Mouse (Mus musculus): ENCODE measurements around the gene Ppm1l.

Gene Ppm1l

DNA sequence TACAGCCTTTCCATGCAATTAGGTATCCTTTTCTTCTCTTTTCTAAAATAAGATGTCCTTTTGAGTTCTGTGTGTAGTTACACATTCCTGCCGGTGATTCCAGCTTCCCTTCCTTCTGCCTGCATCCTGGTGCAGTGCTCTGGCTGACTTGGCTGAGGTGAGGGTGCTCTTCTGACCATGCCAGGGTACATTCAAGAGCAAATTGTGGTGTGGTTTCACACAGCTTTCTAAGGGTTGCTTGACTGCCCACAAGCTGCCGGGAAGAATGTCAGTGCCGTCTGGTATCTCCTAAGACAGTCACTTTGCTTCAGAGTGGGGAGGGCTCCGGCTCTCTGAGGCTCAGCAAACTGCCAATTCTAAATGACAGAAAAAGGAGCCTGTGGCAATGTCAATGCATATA is 167.9 kb downstream of the Ppm1l start:
- in situ Hi-C loops (cut with MboI; ENCODE audit: unreplicated experiment in 2 of 2) = loop anchor here (5.0 to 25.0 kb wide), 6 partner anchors 227 to 1422 kb away; partner anchors contain the start of gene Schip1 (in 1 of the 2)

DNA sequence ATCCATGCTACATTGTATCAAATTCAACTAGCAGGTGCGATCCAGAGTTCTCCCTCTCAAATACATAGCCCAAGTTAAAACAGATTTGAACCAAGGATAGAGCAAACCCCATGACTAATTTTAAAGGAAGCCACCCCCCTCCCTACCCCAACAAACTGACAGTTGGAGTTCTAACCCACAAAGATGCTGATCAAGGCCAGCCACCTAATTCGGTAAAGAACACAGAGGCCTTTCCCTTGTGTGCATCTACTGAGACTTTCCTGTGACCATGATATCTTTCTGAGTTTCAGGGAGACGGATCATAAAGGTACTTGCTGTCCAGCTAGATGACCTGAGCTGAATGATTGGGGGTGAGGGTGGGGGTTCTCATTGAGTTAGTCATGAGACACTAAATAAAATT is 168.7 kb downstream of the Ppm1l start:
- in situ Hi-C loops (cut with MboI; ENCODE audit: unreplicated experiment in 2 of 2) = loop anchor here (5.0 to 25.0 kb wide), 6 partner anchors 233 to 1423 kb away; partner anchors contain the start of gene Schip1 (in 1 of the 2)

DNA sequence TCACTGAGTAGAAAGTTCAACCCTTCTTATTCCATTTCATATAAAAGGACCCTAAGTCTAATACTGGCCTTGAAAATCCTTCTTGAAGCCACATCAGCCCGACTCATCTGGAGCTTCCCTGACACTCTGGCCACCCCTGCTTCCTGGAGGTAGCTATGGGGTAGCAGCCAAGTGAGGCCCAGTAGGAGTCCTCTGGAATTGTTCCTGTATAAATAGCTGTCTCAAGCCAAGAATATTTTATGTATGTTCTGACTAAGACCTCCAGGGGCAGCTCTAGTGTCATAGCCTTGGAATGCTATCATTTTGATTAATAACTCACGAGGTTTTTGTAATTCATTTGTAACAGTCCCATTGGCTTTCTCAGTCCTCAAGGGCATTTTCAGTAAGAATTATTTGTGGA is 169.1 kb downstream of the Ppm1l start:
- in situ Hi-C loops (cut with MboI; ENCODE audit: unreplicated experiment in 2 of 2) = loop anchor here (5.0 to 25.0 kb wide), 6 partner anchors 233 to 1423 kb away; partner anchors contain the start of gene Schip1 (in 1 of the 2)

GRCm38 (mm10) chr3:69487471-69487870 is 170.8 kb downstream of the Ppm1l start:
- in situ Hi-C loops (cut with MboI; ENCODE audit: unreplicated experiment in 2 of 2) = loop anchor here (5.0 to 25.0 kb wide), 6 partner anchors 235 to 1425 kb away; partner anchors contain the start of gene Schip1 (in 1 of the 2)

- in situ Hi-C loops (cut with MboI; ENCODE audit: unreplicated experiment in 2 of 2) = loop anchor here (5.0 to 25.0 kb wide), 6 partner anchors 237 to 1427 kb away; partner anchors contain the start of gene Schip1 (in 1 of the 2)
Observed at GRCm38 (mm10) chr3:69489669-69490068, 173.0 kb downstream of the Ppm1l start.

DNA sequence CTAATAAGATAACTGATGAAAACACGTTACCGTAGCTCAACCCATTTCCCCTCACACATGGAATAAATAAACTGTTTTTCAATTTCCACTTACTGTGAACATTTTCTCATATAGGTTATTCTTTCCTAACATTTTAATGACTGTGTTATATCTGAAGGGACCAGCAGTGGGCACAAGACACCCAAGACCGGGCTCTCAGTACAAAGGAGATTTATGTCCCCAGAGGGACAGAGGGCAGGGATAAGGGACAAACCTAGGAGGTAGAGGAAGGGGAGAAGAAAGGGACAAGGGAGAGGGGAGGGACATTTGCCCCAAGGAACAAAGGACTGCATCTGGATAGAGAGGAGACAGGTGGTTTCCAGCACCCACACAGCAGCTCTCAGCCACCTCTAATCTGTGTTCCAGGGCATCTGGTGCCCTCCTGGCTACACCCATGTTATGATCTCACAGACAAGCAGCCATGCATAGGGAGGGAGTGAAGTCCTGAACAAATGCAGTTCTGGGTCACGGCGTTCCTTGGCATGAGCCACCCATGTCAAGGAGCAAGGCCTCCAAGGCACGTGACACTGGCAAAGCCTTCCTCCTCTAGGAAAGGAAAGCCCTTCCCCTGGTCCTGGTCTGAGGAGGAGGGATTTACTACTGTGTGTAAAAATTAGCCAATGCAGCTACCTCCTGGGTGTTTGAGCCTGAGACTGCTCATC is 174.5 kb downstream of the Ppm1l start:
- in situ Hi-C loops (cut with MboI; ENCODE audit: unreplicated experiment in 2 of 2) = loop anchor here in 1 of 2 experiments (25.0 kb wide), 2 partner anchors 879 to 1429 kb away; partner anchors contain the start of gene Schip1

- in situ Hi-C loops (cut with MboI; ENCODE audit: unreplicated experiment in 2 of 2) = loop anchor here in 1 of 2 experiments (25.0 kb wide), 2 partner anchors 882 to 1432 kb away; partner anchors contain the start of gene Schip1
Observed at GRCm38 (mm10) chr3:69494233-69495010, 177.8 kb downstream of the Ppm1l start.

DNA sequence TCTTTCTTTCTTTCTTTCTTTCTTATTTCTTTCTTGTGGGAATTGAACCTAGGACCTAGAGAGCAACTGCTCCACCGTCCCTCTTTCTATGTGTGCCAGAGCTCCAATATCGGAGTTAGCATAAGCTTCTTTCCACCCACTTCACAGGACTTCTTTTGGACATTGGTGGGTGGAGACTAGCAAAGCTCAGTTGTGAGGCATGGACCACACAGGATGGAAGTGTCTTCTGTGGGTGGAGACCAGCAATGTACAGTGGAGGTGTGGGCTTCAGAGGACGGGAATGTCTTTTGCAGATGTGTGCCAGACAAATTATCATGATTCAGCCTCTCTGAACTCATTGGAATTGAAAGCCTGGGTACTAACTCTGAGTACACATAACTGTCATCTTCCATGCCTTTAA is 180.5 kb downstream of the Ppm1l start:
- in situ Hi-C loops (cut with MboI; ENCODE audit: unreplicated experiment in 2 of 2) = loop anchor here in 1 of 2 experiments (25.0 kb wide), 2 partner anchors 885 to 1435 kb away; partner anchors contain the start of gene Schip1

DNA sequence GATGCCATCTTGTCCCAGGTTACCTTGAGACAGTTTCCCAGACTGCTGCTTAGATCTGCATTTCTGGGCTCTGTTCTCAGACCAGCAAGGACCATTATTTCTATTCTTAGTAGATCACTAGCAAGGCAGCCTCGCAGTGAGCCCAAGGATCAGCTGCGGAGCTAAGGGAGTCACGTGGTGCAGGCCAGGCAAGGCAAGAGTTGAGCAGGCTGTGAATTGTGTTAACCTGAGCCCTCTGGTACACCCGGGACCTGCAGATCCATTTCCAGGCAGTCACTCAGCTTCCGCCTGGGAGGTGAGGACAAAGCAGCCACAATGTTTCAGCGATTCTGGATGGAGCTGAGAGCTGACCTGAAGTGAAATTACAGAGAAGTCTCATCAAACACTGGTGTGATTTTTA is 185.3 kb downstream of the Ppm1l start:
- in situ Hi-C loops (cut with MboI; ENCODE audit: unreplicated experiment in 2 of 2) = no loop called here

GRCm38 (mm10) chr3:69502527-69502926 is 185.9 kb downstream of the Ppm1l start:
- in situ Hi-C loops (cut with MboI; ENCODE audit: unreplicated experiment in 2 of 2) = no loop called here

DNA sequence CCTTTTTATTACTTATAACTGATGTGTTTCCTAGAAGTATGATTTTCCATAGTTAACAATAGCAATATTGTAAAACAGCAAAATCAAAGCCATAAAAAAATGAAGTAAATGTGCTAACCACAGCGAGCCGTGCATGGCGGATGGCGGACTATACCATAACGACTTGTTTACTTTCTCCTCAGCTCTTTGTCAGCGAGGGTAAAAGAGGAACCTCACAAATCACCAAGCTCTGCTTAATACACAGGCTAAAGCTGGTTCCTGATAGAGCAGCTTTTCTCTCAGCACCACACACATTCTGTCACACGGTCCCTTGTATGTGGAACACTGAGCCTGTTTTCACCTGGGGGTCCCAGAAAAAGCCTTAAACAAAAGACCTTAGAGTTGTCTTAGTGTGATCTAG is 188.4 kb downstream of the Ppm1l start:
- in situ Hi-C loops (cut with MboI; ENCODE audit: unreplicated experiment in 2 of 2) = no loop called here

DNA sequence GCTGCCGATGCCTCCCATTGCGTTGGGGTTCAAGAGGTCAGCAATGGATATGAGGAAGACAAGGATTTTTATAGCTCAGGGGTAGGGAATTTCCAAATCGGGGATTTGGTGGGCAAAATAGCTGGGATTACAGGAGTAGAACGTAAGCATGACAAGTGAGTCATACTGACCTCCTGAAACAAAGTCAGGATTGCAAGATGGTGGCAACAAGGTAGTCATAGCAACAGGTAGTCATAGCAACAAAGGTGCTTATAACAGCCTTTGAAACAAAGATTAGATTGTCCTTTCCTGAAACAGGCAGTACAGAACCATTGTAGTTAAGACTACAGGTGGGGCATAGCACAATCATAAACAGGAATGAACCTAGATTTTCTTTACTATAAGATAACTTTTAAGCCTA is 189.7 kb downstream of the Ppm1l start:
- in situ Hi-C loops (cut with MboI; ENCODE audit: unreplicated experiment in 2 of 2) = no loop called here

DNA sequence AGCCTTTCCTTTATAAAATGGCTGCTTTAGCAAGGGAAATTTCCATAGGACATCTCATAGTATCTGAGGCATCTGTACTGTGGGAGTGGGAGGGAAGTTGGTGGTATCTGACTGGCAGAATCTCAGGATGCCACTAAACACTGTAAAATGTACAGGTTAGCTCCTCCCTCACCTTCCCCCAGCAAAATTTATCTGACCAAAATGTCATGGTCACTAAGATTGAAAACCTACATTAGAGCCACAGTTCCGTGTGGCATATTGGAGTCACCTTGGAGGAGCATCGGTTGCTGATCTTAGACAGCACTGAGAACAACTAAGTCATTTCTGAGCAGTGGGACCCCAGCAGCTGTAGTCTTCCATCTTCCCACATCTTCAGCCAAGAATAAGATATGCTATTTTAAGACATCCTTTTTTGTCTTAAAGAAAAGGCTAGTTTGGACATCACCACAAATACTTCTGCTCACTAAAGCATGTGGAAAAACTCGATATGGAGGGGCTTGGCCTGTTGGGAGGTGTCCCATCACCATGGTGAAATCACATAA is 192.8 kb downstream of the Ppm1l start:
- in situ Hi-C loops (cut with MboI; ENCODE audit: unreplicated experiment in 2 of 2) = no loop called here

GRCm38 (mm10) chr3:69511881-69512280 is 195.2 kb downstream of the Ppm1l start:
- in situ Hi-C loops (cut with MboI; ENCODE audit: unreplicated experiment in 2 of 2) = no loop called here

DNA sequence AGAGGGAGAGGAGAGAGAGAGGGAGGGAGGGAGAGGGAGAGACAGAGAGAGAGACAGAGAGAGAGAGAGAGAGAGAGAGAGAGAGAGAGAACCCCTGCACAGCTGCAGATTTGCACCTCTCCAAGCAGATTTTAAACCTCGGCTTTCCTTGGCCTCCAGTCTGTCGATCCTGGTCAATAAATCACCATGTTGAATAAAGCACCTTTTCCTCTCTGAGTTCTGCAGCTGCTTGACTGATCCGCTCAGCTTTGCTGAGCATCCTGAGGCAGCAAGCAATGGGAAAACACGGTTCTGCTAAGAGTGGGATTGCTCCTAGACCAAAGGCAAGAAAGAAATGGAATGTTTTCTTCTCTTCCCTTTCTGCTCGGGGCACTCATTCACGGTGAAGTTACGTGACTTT is 195.7 kb downstream of the Ppm1l start:
- in situ Hi-C loops (cut with MboI; ENCODE audit: unreplicated experiment in 2 of 2) = no loop called here

DNA sequence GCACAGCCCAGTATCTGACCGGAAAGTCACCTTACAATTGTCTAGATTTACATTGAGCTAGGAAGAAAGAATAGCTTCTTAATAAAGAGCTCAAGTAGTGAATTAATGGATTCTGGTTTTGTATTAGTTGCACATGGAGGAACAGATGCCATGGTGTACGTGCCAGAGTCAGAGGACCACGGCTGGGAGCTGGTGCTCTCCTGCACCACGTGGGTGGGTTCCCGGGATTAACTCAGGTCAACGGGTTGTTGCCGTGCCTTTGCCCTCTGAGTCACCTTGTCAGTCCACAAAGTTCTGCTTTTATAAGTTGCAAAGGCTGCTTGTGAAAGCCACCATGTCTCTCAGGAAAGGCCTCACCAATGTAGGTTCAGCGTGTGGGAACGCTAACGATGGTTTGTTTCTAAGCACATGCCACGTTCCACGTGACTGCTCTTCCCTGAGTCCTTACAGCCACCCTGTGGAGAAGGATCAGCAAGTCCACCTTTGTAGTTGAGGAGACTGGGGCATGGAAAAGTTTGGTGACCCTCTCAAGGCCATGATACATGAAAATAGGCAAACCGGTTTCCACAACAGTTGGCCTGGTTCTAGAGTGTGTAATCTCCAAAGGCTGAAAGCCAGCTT is 199.2 kb downstream of the Ppm1l start:
- in situ Hi-C loops (cut with MboI; ENCODE audit: unreplicated experiment in 2 of 2) = no loop called here

DNA sequence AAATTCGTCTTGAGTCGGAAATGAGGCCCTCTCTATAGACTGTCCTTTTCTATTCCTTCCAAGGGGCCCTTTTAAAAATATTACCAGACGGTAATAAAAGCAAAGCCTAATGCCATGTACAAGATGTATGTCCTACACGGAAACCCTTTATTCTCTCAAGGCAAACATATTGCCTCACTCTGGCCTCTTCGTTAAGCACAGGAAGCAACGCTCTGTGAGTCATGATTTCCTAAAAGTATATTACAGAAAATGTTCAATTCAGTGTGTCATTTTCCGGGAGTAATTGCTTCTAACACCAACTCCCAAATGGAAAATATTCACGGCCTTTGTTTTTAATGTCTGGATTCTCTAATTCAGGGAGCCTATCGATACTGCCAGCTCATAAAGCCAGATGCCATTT is 202.5 kb downstream of the Ppm1l start:
- in situ Hi-C loops (cut with MboI; ENCODE audit: unreplicated experiment in 2 of 2) = no loop called here

GRCm38 (mm10) chr3:69519789-69520558 is 203.3 kb downstream of the Ppm1l start:
- in situ Hi-C loops (cut with MboI; ENCODE audit: unreplicated experiment in 2 of 2) = no loop called here

GRCm38 (mm10) chr3:69522270-69522669 is 205.6 kb downstream of the Ppm1l start:
- in situ Hi-C loops (cut with MboI; ENCODE audit: unreplicated experiment in 2 of 2) = no loop called here
